Mouse (Mus musculus) intestine, postnatal 0 days (tissue): Measurements from ENCODE around the gene Clps. TPM values are rescaled to one million over a fixed set of nuclear protein-coding genes. Genes with fewer than 3 reads are reported as not detected.
A peak's percentile ranks its signal among the peaks of the same experiment; 100 is the strongest.
"Not testable (repeated sequence)": the region's sequence is repeated elsewhere in the genome, so short reads cannot be mapped to it uniquely, and the experiment has no call there.

Source experiments
- ATAC-seq: fragments of 200-750 bp; cut with Nextera tagmentation; 2 replicates; pipeline ENCODE4 v1.8.0; 2017; ENCODE audit warnings: mild to moderate bottlenecking, moderate TSS enrichment, moderate library complexity
- H3K27ac ChIP-seq: fragments of 300-500 bp; sonication (generic); 2 replicates; pipeline ENCODE4 v1.5.1; 2014; ENCODE audit warnings: mild to moderate bottlenecking, low read depth, low read length, moderate library complexity
- H3K27me3 ChIP-seq: fragments of 300-500 bp; sonication (generic); replicated peaks from 2 replicates; pipeline ENCODE4 v1.6.1; 2014; ENCODE audit warnings: low read length, mixed read lengths; ENCODE audit not compliant: control insufficient read depth, insufficient read depth
- H3K36me3 ChIP-seq: fragments of 300-500 bp; sonication (generic); 2 replicates; pipeline ENCODE4 v1.6.1; 2014; ENCODE audit warnings: mild to moderate bottlenecking, moderate library complexity; ENCODE audit not compliant: control insufficient read depth, insufficient read depth
- H3K4me1 ChIP-seq: fragments of 300-500 bp; sonication (generic); replicated peaks from 2 replicates; pipeline ENCODE4 v1.6.1; 2014; ENCODE audit warnings: antibody characterized with exemption, low read length, mixed read lengths; ENCODE audit not compliant: control insufficient read depth, insufficient read depth
- H3K4me2 ChIP-seq: fragments of 300-500 bp; sonication (generic); replicated peaks from 2 replicates; pipeline ENCODE4 v1.6.1; 2014; ENCODE audit warnings: low read depth, mild to moderate bottlenecking, moderate library complexity
- H3K4me3 ChIP-seq: fragments of 300-500 bp; sonication (generic); 2 replicates; pipeline ENCODE4 v1.5.1; 2014; ENCODE audit warnings: low read depth, low read length
- H3K9ac ChIP-seq: fragments of 300-500 bp; sonication (generic); 2 replicates; pipeline ENCODE4 v1.6.1; 2014; ENCODE audit warnings: mild to moderate bottlenecking, low read depth, low read length
- H3K9me3 ChIP-seq: fragments of 300-500 bp; sonication (generic); 2 replicates; pipeline ENCODE4 v1.6.1; 2016; ENCODE audit warnings: mixed run types; ENCODE audit not compliant: control insufficient read depth
- CTCF ChIP-seq: sonication (generic); IDR thresholded peaks from 2 replicates; pipeline ENCODE4 v1.5.1; 2016; ENCODE audit warnings: low read depth, mild to moderate bottlenecking, control low read depth, antibody characterized with exemption, moderate library complexity
- WGBS: fragments of 180-500 bp; shearing (Covaris S2); extraction: QIAGEN DNeasy Blood & Tissue Kit; methylation state at CpG from one replicate; pipeline ENCODE4 v1.1.7; 2014; 5-methylcytosine and 5-hydroxymethylcytosine counted together
- polyA plus RNA-seq: library from polyadenylated mRNA; unstranded; fragments of >200 nt; fragmentation: Nextera tagmentation; extraction: Ambion mirVana; gene quantifications from 2 replicates; pipeline ENCODE4 v1.2.1, GENCODE M21; 2015

Gene Clps
- polyA plus RNA-seq, 1 experiment from 2014 or later: 104 TPM

DNA sequence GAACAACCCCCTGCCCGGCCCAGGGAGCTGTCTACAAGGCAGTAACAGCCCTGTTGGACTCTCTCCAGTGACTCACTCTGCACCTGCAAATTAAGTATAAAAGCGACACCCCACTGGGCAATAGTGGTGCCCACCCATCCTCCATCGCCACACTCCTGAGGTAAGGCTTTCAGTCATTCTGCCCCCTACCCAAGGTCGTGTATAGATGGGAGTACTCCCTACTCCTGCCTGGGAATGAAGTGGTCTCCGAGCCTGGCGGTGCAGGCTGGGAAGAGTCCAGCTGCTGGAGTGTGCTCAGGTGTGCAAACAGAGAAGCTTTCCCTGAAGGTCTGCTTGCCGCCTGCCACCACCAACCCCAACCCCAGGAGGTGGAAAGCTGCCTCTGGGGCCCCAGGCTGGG, 1.0 kb upstream of the Clps start:
- no peaks in the 10 kb centered on the region for H3K27me3 ChIP-seq
- no peak for TF ChIP-seq CTCF
- H3K4me1 ChIP-seq: peaks cover under 1% of the 10 kb centered on the region; the same call in 1 of the 2 replicates
- no peaks in the 10 kb centered on the region for H3K9me3 ChIP-seq
- WGBS: 53% methylated on average over 7 of the region's 7 CpGs
- no peak overlapping the region for H3K9ac ChIP-seq
- no peak overlapping the region for H3K4me2 ChIP-seq
- ATAC-seq: no peak
- H3K4me3 ChIP-seq: no peak overlapping the region
- H3K27ac ChIP-seq: no peak overlapping the region
- no peaks in the 10 kb centered on the region for H3K36me3 ChIP-seq

- peaks cover 3% of the 10 kb centered on the region; the same call in 1 of the 2 replicates for H3K4me1 ChIP-seq
- no peak overlapping the region for H3K9ac ChIP-seq
- no peaks in the 10 kb centered on the region for H3K9me3 ChIP-seq
- no peak overlapping the region for H3K4me2 ChIP-seq
- 68% methylated on average over 6 of the region's 6 CpGs for WGBS
- no peak overlapping the region for H3K27ac ChIP-seq
- no peaks in the 10 kb centered on the region for H3K27me3 ChIP-seq
- no peak overlapping the region for H3K4me3 ChIP-seq
- no peaks in the 10 kb centered on the region for H3K36me3 ChIP-seq
- no peak for ATAC-seq
- no peak for TF ChIP-seq CTCF
Measured at GRCm38 (mm10) chr17:28557772-28558171, 2.8 kb downstream of the Clps start.

GRCm38 (mm10) chr17:28556635-28557396, 3.8 kb downstream of the Clps start:
- Histone ChIP-seq H3K9me3 (no peaks in the 10 kb centered on the region), H3K36me3 (no peaks in the 10 kb centered on the region), H3K4me2 (no peak overlapping the region), H3K4me3 (no peak overlapping the region), H3K4me1 (peaks cover 3% of the 10 kb centered on the region; the same call in 1 of the 2 replicates), H3K27ac (no peak overlapping the region), H3K9ac (no peak overlapping the region), H3K27me3 (no peaks in the 10 kb centered on the region)
- peak; percentile 75 for ATAC-seq
- peak; percentile 35 for TF ChIP-seq CTCF
- WGBS: 40% methylated on average over 6 of the region's 6 CpGs

- not testable (repeated sequence) for H3K27me3 ChIP-seq, H3K9me3 ChIP-seq, ATAC-seq, H3K9ac ChIP-seq, H3K27ac ChIP-seq, H3K4me2 ChIP-seq, H3K4me3 ChIP-seq, H3K36me3 ChIP-seq, H3K4me1 ChIP-seq
- WGBS: 93% methylated on average over 4 of the region's 4 CpGs
Measured at GRCm38 (mm10) chr17:28554021-28554420, 6.5 kb downstream of the Clps start.

GRCm38 (mm10) chr17:28553040-28553793, 7.3 kb downstream of the Clps start:
- no peaks in the 10 kb centered on the region for H3K36me3 ChIP-seq
- no peak overlapping the region for H3K4me3 ChIP-seq
- no peaks in the 10 kb centered on the region for H3K9me3 ChIP-seq
- H3K4me1 ChIP-seq: peaks cover 3% of the 10 kb centered on the region; the same call in 1 of the 2 replicates
- H3K4me2 ChIP-seq: no peak overlapping the region
- TF ChIP-seq CTCF: peak; percentile 93
- WGBS: 11% methylated on average over 14 of the region's 14 CpGs
- H3K27ac ChIP-seq: no peak overlapping the region
- H3K9ac ChIP-seq: no peak overlapping the region
- peak; percentile 49 for ATAC-seq
- no peaks in the 10 kb centered on the region for H3K27me3 ChIP-seq

DNA sequence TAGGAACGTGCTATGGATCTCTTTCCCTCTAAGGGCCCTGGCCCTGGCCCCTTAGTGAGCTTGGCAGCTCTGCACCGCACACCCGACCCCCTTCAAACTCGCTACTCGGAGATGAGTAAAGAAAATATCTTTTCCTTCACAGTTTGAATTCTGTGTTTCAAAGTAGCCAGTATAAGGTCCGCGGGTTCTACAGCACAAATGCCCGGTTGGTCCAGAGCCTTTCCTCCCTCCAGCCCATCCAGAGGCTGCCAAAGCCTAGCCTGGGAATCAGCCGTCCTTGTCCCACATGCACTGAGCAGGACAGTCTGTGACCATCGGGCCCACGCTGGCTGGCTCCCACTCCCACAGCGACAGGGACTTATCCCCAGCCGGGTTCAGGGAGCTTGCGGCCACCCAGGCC, 11.5 kb downstream of the Clps start, which contains the start of gene Clpsl2:
Clpsl2 (plus strand) TSS at position 301 of the 400 bp plus-strand sequence.
- no peak for TF ChIP-seq CTCF
- no peaks in the 10 kb centered on the region for H3K27me3 ChIP-seq
- no peaks in the 10 kb centered on the region for H3K4me1 ChIP-seq
- H3K9me3 ChIP-seq: no peaks in the 10 kb centered on the region
- no peaks in the 10 kb centered on the region for H3K36me3 ChIP-seq
- no peak for ATAC-seq
- H3K27ac ChIP-seq: no peak within 1 kb of the TSS
- H3K4me3 ChIP-seq: no peak within 1 kb of the TSS
- H3K9ac ChIP-seq: no peak within 1 kb of the TSS
- H3K4me2 ChIP-seq: no peak within 1 kb of the TSS
- WGBS: 86% methylated on average over 14 of the region's 14 CpGs
